Mouse (Mus musculus): ENCODE measurements around the gene Parp9.
"Not testable (repeated sequence)": the region's sequence is repeated elsewhere in the genome, so short reads cannot be mapped to it uniquely, and the experiment has no call there.

The Parp9 gene

DNA sequence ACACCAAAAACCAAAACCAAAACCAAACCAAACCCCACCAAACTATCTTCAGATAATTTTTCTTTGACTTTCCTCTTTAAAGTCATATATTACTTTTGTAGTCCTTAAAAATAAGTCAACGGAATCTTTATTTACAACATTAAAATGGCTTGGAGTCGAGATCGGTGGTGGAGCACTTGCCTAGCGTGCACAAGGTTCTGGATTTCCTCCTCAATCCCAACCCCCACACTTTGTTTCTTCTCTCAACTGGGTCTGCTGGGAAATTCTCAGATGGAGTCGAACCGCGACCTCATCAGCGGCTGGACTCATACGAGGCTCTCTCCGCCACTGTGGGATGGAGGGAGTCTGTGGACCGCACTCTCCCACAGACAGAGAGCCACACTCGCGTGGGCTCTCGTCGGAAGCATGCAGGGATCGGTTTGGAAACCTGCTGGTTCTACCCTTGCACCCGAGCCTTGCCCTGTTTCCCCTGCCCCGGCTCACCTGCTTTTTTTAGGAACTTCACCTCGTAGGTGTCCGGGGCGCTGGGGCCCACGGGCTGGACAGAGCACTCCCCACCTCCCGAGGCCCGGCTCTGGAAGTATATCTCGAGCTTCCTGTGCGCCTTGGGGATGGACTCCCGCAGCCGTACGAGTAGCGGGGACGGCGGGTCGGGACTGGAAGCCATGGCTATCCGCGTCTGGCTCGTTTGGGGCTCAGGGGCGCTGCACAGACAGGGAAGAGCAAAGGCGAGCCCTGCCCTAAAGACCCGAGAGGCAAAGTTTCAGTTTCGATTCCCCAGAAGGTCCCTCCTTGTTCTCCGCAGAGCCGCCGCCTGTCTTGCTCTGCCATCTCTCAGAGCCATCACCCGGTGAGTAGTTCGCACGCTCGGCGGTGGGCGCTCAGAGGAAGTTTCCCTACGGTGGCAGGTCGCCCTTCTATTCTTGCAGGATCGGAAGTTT, at the start of gene Parp9, which contains the start of gene Dtx3l:
Parp9 (plus strand) TSS at position 260 of the 941 bp plus-strand sequence.
Dtx3l (minus strand) TSS at position 941 of the 941 bp plus-strand sequence.
- peaks cover 3% of the 10 kb centered on the region for H3K36me3 ChIP-seq (ENCODE audit: insufficient read depth, low read length)
- TF ChIP-seq CTCF (conservative IDR thresholded peaks at IDR 0.05; ENCODE audit: low read length) (no peak), NANOG (IDR thresholded peaks at IDR 0.05; ENCODE audit: borderline replicate concordance, low read length) (no peak), POU5F1 (IDR thresholded peaks at IDR 0.05; ENCODE audit: borderline replicate concordance, low read length) (no peak)
- H3K4me1 ChIP-seq (replicated peaks; ENCODE audit: low read depth, low read length): peaks cover 38% of the 10 kb centered on the region
- peak within 1 kb of the TSS; percentile 86 for H3K4me3 ChIP-seq (replicated peaks; ENCODE audit: low read length)
- H3K27me3 ChIP-seq (ENCODE audit: insufficient read depth, low read length): peaks cover 5% of the 10 kb centered on the region; the same call in 1 of the 2 replicates
- no peaks in the 10 kb centered on the region for H3K9me3 ChIP-seq (ENCODE audit: low read length)

DNA sequence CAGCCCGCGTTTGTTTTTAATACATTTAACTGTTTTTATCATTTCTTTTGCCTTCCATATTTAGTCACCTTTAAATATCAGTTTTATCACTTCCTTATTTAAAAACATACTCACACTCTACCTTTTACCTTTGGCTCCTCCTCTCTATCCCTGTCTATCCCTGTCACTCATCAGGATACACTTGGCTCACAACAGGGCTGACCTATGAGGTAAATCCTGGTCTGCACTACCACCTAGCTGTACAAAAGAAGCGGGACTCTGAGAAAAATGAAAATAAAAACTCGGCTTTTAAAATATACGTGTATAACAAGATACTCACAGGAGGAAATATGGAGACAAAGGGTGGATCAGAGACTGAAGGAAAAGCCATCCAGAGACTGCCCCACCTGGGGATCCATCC, 49.4 kb upstream of the Parp9 start:
- TF ChIP-seq POU5F1 (IDR thresholded peaks at IDR 0.05; ENCODE audit: borderline replicate concordance, low read length): no peak
- TF ChIP-seq NANOG (IDR thresholded peaks at IDR 0.05; ENCODE audit: borderline replicate concordance, low read length): no peak
- no peak for TF ChIP-seq CTCF (conservative IDR thresholded peaks at IDR 0.05; ENCODE audit: low read length)
- Histone ChIP-seq H3K4me1 (replicated peaks; ENCODE audit: low read depth, low read length) (peaks cover 35% of the 10 kb centered on the region), H3K9me3 (ENCODE audit: low read length) (peaks cover 3% of the 10 kb centered on the region; the same call in 1 of the 2 replicates), H3K36me3 (ENCODE audit: insufficient read depth, low read length) (no peaks in the 10 kb centered on the region), H3K27me3 (ENCODE audit: insufficient read depth, low read length) (no peaks in the 10 kb centered on the region), H3K4me3 (replicated peaks; ENCODE audit: low read length) (no peak overlapping the region)

DNA sequence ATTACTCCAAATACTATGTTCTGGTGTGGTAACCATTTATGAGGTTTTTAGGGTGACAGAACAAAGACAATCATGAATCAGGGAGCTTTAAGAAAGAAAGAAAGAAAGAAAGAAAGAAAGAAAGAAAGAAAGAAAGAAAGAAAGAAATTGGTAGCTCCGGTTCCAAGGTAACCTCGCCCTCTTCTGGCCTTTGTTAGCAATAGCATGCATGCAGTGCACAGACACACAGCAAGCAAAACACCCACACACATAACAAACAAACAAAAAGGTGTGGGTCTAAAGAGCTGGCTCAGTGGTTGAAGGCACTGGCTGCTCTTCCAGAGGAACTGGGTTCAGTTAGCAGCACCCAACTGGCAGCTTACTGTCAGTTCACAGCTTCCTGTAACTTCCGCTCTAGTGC, 47.6 kb upstream of the Parp9 start:
- H3K4me3 ChIP-seq (replicated peaks; ENCODE audit: low read length): no peak overlapping the region
- H3K4me1 ChIP-seq (replicated peaks; ENCODE audit: low read depth, low read length): peaks cover 49% of the 10 kb centered on the region
- H3K9me3 ChIP-seq (ENCODE audit: low read length): peaks cover 3% of the 10 kb centered on the region; the same call in 1 of the 2 replicates
- H3K36me3 ChIP-seq (ENCODE audit: insufficient read depth, low read length): no peaks in the 10 kb centered on the region
- TF ChIP-seq NANOG (IDR thresholded peaks at IDR 0.05; ENCODE audit: borderline replicate concordance, low read length): no peak
- peak; percentile 84 for TF ChIP-seq CTCF (conservative IDR thresholded peaks at IDR 0.05; ENCODE audit: low read length)
- no peaks in the 10 kb centered on the region for H3K27me3 ChIP-seq (ENCODE audit: insufficient read depth, low read length)

DNA sequence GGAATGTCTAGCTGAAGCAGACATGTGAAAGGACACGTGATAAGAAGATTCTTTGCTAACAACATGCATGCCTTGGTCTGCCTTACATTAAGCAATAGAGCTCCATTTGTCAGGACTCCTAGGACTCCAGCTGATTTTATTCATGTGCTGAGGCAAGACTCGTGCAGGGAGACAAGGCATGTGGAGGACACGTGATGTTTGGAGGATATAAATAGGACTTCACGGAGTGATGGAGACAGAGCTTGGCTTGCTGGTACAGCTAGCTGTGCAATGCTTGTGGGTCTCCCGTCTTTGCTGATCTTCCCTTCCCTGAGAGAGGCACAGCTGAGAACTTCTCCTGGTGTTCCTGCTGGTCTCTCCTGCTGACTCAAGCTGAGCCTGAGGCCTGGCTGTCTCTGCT, 46.7 kb upstream of the Parp9 start:
- peaks cover 54% of the 10 kb centered on the region for H3K4me1 ChIP-seq (replicated peaks; ENCODE audit: low read depth, low read length)
- H3K4me3 ChIP-seq (replicated peaks; ENCODE audit: low read length); H3K36me3 ChIP-seq (ENCODE audit: insufficient read depth, low read length); H3K9me3 ChIP-seq (ENCODE audit: low read length); H3K27me3 ChIP-seq (ENCODE audit: insufficient read depth, low read length): not testable (repeated sequence)

DNA sequence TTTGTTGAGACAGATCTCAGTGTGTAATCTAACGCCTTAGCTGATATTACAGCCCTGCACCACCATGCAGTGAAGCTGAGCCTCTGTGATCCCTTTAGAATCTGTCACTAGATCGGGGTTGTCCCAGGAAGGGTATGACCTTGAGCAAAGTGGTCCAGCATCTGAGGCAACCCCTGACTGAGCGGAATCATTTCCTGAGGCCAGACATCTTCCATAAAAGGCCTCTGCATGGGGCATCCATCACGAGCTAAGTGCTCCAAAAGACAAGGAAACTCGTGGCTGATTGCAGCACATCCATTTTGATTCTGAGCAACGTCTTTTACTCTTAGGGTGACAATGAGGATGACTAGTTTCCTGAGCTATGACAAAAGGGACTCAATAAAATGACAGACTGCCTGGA, 43.3 kb upstream of the Parp9 start:
- H3K4me1 ChIP-seq (replicated peaks; ENCODE audit: low read depth, low read length): peaks cover 42% of the 10 kb centered on the region
- H3K4me3 ChIP-seq (replicated peaks; ENCODE audit: low read length): no peak overlapping the region
- TF ChIP-seq CTCF (conservative IDR thresholded peaks at IDR 0.05; ENCODE audit: low read length) (no peak), NANOG (IDR thresholded peaks at IDR 0.05; ENCODE audit: borderline replicate concordance, low read length) (peak; percentile 64), POU5F1 (IDR thresholded peaks at IDR 0.05; ENCODE audit: borderline replicate concordance, low read length) (no peak)
- no peaks in the 10 kb centered on the region for H3K36me3 ChIP-seq (ENCODE audit: insufficient read depth, low read length)
- H3K9me3 ChIP-seq (ENCODE audit: low read length): peaks cover 12% of the 10 kb centered on the region
- H3K27me3 ChIP-seq (ENCODE audit: insufficient read depth, low read length): no peaks in the 10 kb centered on the region

DNA sequence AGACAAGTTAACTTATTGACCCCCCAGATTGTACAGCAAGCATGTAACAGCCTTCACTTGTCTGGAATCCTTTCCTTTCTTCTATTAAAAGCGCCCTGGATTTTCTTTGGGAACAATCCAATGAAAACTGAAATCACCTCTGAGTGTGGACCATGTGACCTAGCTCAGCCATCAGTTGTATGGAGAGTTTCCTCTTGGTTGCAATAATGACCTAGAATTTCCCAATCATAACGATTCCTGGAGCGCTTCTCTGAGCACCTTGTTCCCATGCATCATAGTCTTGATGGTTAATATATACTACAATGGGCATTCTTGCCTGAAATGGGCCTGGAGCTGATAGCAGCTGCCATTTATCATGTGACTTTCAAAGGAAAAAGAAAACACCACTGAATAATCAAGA, 37.7 kb upstream of the Parp9 start:
- Histone ChIP-seq H3K27me3 (ENCODE audit: insufficient read depth, low read length) (no peaks in the 10 kb centered on the region), H3K36me3 (ENCODE audit: insufficient read depth, low read length) (no peaks in the 10 kb centered on the region), H3K4me1 (replicated peaks; ENCODE audit: low read depth, low read length) (peaks cover 40% of the 10 kb centered on the region), H3K4me3 (replicated peaks; ENCODE audit: low read length) (no peak overlapping the region), H3K9me3 (ENCODE audit: low read length) (peaks cover 23% of the 10 kb centered on the region)
- TF ChIP-seq POU5F1 (IDR thresholded peaks at IDR 0.05; ENCODE audit: borderline replicate concordance, low read length) (no peak), CTCF (conservative IDR thresholded peaks at IDR 0.05; ENCODE audit: low read length) (no peak), NANOG (IDR thresholded peaks at IDR 0.05; ENCODE audit: borderline replicate concordance, low read length) (no peak)

DNA sequence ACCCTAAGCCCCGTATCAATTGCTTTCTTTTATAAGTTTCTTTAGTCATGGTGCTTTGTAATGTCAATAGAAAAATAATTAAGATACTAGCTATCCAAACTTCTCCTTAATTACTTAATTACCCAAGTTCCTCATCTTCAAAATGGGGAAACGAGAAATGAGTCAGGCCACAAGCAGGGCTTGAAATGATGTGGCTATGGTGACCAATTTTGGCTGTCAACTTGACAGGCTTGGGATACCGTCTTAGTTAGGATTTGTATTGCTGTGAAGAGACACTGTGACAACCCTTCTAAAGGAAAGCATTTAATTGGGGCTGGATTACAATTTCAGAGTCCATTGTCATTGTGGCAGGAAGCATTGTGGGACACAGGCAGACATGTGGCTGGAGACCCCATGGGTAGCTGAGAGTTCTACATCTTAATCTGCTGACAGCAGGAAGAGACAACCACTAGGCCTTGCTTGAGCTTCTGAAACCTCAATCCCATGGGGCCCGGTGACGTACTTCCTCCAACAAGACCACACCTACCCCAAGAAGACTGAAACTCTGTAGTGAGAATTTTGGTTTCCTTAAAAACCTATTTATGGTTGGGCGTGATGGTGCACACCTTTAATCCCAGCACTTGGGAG, 35.1 kb upstream of the Parp9 start:
- Histone ChIP-seq H3K4me3 (replicated peaks; ENCODE audit: low read length) (no peak overlapping the region), H3K36me3 (ENCODE audit: insufficient read depth, low read length) (no peaks in the 10 kb centered on the region), H3K27me3 (ENCODE audit: insufficient read depth, low read length) (no peaks in the 10 kb centered on the region), H3K4me1 (replicated peaks; ENCODE audit: low read depth, low read length) (peaks cover 47% of the 10 kb centered on the region), H3K9me3 (ENCODE audit: low read length) (peaks cover 10% of the 10 kb centered on the region)
- TF ChIP-seq POU5F1 (IDR thresholded peaks at IDR 0.05; ENCODE audit: borderline replicate concordance, low read length) (no peak), NANOG (IDR thresholded peaks at IDR 0.05; ENCODE audit: borderline replicate concordance, low read length) (no peak), CTCF (conservative IDR thresholded peaks at IDR 0.05; ENCODE audit: low read length) (no peak)

DNA sequence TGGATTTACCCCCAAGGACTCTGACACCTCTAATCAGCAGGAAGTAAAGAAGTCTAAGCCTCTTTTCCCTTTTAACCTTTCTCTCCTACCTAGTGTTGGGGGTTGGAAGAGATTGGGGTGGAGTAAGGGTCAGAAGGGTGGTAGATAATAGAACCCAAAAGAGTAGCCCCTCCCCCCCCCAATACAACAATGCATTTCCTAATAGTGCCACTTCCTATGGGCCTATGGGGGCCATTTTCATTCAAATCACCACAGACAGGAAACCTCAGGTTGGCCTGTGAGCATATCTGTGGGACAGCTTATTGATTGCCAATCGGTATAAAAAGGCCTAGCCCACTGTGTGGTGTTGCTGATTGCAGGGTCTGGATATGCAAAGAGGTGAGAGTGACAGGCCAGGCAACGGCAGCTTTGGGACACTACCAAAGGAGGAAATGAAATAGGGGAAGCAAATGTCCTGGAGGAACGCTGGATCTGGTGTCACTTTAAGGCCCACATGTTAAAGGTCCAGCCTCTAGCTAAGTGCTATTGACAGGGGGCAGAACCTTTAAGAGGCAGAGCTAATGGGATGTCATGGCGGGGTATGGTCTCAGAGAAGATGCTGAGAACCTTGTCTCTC, 34.0 kb upstream of the Parp9 start:
- Histone ChIP-seq H3K4me1 (replicated peaks; ENCODE audit: low read depth, low read length) (peaks cover 47% of the 10 kb centered on the region), H3K36me3 (ENCODE audit: insufficient read depth, low read length) (no peaks in the 10 kb centered on the region), H3K4me3 (replicated peaks; ENCODE audit: low read length) (no peak overlapping the region), H3K27me3 (ENCODE audit: insufficient read depth, low read length) (no peaks in the 10 kb centered on the region), H3K9me3 (ENCODE audit: low read length) (peaks cover 17% of the 10 kb centered on the region)
- TF ChIP-seq NANOG (IDR thresholded peaks at IDR 0.05; ENCODE audit: borderline replicate concordance, low read length) (peak; percentile 63), POU5F1 (IDR thresholded peaks at IDR 0.05; ENCODE audit: borderline replicate concordance, low read length) (no peak)

All from E14TG2a.4 (cell line).